Mouse (Mus musculus): ENCODE results near the gene Prelid3b.
A peak's percentile ranks its signal among the peaks of the same experiment; 100 is the strongest.

Prelid3b gene

GRCm38 (mm10) chr2:174443046-174443445 is 29.8 kb downstream of the Prelid3b start:
- no peaks in the 10 kb centered on the region for H3K27me3 ChIP-seq (ENCODE audit: control insufficient read depth, insufficient read depth, low read length, poor library complexity, severe bottlenecking)
- no peaks in the 10 kb centered on the region for H3K36me3 ChIP-seq (ENCODE audit: control insufficient read depth, insufficient read depth, low read length, poor library complexity, severe bottlenecking)
- DNase-seq (ENCODE audit: low read depth, low spot score): no peak

- peak; percentile 69 for DNase-seq (ENCODE audit: low read depth, low spot score)
- no peaks in the 10 kb centered on the region for H3K36me3 ChIP-seq (ENCODE audit: control insufficient read depth, insufficient read depth, low read length, poor library complexity, severe bottlenecking)
- H3K27me3 ChIP-seq (ENCODE audit: control insufficient read depth, insufficient read depth, low read length, poor library complexity, severe bottlenecking): no peaks in the 10 kb centered on the region
Observed at GRCm38 (mm10) chr2:174442460-174442859, 30.4 kb downstream of the Prelid3b start.

GRCm38 (mm10) chr2:174441898-174442297 is 31.0 kb downstream of the Prelid3b start:
- no peak for DNase-seq (ENCODE audit: low read depth, low spot score)
- H3K36me3 ChIP-seq (ENCODE audit: control insufficient read depth, insufficient read depth, low read length, poor library complexity, severe bottlenecking): no peaks in the 10 kb centered on the region
- H3K27me3 ChIP-seq (ENCODE audit: control insufficient read depth, insufficient read depth, low read length, poor library complexity, severe bottlenecking): no peaks in the 10 kb centered on the region

GRCm38 (mm10) chr2:174439961-174440360 is 32.9 kb downstream of the Prelid3b start:
- H3K36me3 ChIP-seq (ENCODE audit: control insufficient read depth, insufficient read depth, low read length, poor library complexity, severe bottlenecking): peaks cover 2% of the 10 kb centered on the region; the same call in 1 of the 2 replicates
- no peak for DNase-seq (ENCODE audit: low read depth, low spot score)
- H3K27me3 ChIP-seq (ENCODE audit: control insufficient read depth, insufficient read depth, low read length, poor library complexity, severe bottlenecking): no peaks in the 10 kb centered on the region

GRCm38 (mm10) chr2:174439450-174439838 is 33.4 kb downstream of the Prelid3b start:
- Histone ChIP-seq H3K27me3 (ENCODE audit: control insufficient read depth, insufficient read depth, low read length, poor library complexity, severe bottlenecking) (no peaks in the 10 kb centered on the region), H3K36me3 (ENCODE audit: control insufficient read depth, insufficient read depth, low read length, poor library complexity, severe bottlenecking) (peaks cover 2% of the 10 kb centered on the region)
- DNase-seq (ENCODE audit: low read depth, low spot score): peak; percentile 60

- peak; percentile 76 for DNase-seq (ENCODE audit: low read depth, low spot score)
- Histone ChIP-seq H3K36me3 (ENCODE audit: control insufficient read depth, insufficient read depth, low read length, poor library complexity, severe bottlenecking) (peaks cover 2% of the 10 kb centered on the region), H3K27me3 (ENCODE audit: control insufficient read depth, insufficient read depth, low read length, poor library complexity, severe bottlenecking) (no peaks in the 10 kb centered on the region)
Observed at GRCm38 (mm10) chr2:174438737-174439449, 34.0 kb downstream of the Prelid3b start, which contains the start of gene Ctsz. TSS of gene Ctsz (minus strand) at chr2:174439039.

- no peak for DNase-seq (ENCODE audit: low read depth, low spot score)
- H3K36me3 ChIP-seq (ENCODE audit: control insufficient read depth, insufficient read depth, low read length, poor library complexity, severe bottlenecking): peaks cover 7% of the 10 kb centered on the region
Observed at GRCm38 (mm10) chr2:174438181-174438580, 34.7 kb downstream of the Prelid3b start.

GRCm38 (mm10) chr2:174437697-174437982 is 35.2 kb downstream of the Prelid3b start:
- no peaks in the 10 kb centered on the region for H3K27me3 ChIP-seq (ENCODE audit: control insufficient read depth, insufficient read depth, low read length, poor library complexity, severe bottlenecking)
- H3K36me3 ChIP-seq (ENCODE audit: control insufficient read depth, insufficient read depth, low read length, poor library complexity, severe bottlenecking): peaks cover 10% of the 10 kb centered on the region
- peak; percentile 85 for DNase-seq (ENCODE audit: low read depth, low spot score)

More at GRCm38 (mm10) chr2:174438181-174438580, 34.7 kb downstream of the Prelid3b start:
- H3K27me3 ChIP-seq (ENCODE audit: control insufficient read depth, insufficient read depth, low read length, poor library complexity, severe bottlenecking): no peaks in the 10 kb centered on the region

GRCm38 (mm10) chr2:174436916-174437696 is 35.8 kb downstream of the Prelid3b start:
- no peaks in the 10 kb centered on the region for H3K27me3 ChIP-seq (ENCODE audit: control insufficient read depth, insufficient read depth, low read length, poor library complexity, severe bottlenecking)
- H3K36me3 ChIP-seq (ENCODE audit: control insufficient read depth, insufficient read depth, low read length, poor library complexity, severe bottlenecking): peaks cover 14% of the 10 kb centered on the region
- peak; percentile 66 for DNase-seq (ENCODE audit: low read depth, low spot score)

GRCm38 (mm10) chr2:174436076-174436701 is 36.7 kb downstream of the Prelid3b start:
- peaks cover 14% of the 10 kb centered on the region for H3K36me3 ChIP-seq (ENCODE audit: control insufficient read depth, insufficient read depth, low read length, poor library complexity, severe bottlenecking)
- DNase-seq (ENCODE audit: low read depth, low spot score): peak; percentile 93
- H3K27me3 ChIP-seq (ENCODE audit: control insufficient read depth, insufficient read depth, low read length, poor library complexity, severe bottlenecking): no peaks in the 10 kb centered on the region

- no peak for DNase-seq (ENCODE audit: low read depth, low spot score)
- Histone ChIP-seq H3K36me3 (ENCODE audit: control insufficient read depth, insufficient read depth, low read length, poor library complexity, severe bottlenecking) (peaks cover 18% of the 10 kb centered on the region), H3K27me3 (ENCODE audit: control insufficient read depth, insufficient read depth, low read length, poor library complexity, severe bottlenecking) (no peaks in the 10 kb centered on the region)
Observed at GRCm38 (mm10) chr2:174434943-174435342, 37.9 kb downstream of the Prelid3b start.

GRCm38 (mm10) chr2:174428996-174429591 is 43.8 kb downstream of the Prelid3b start:
- Histone ChIP-seq H3K27me3 (ENCODE audit: control insufficient read depth, insufficient read depth, low read length, poor library complexity, severe bottlenecking) (no peaks in the 10 kb centered on the region), H3K36me3 (ENCODE audit: control insufficient read depth, insufficient read depth, low read length, poor library complexity, severe bottlenecking) (peaks cover 28% of the 10 kb centered on the region)
- DNase-seq (ENCODE audit: low read depth, low spot score): no peak

GRCm38 (mm10) chr2:174428076-174428835 is 44.6 kb downstream of the Prelid3b start:
- no peak for DNase-seq (ENCODE audit: low read depth, low spot score)
- Histone ChIP-seq H3K36me3 (ENCODE audit: control insufficient read depth, insufficient read depth, low read length, poor library complexity, severe bottlenecking) (peaks cover 24% of the 10 kb centered on the region), H3K27me3 (ENCODE audit: control insufficient read depth, insufficient read depth, low read length, poor library complexity, severe bottlenecking) (no peaks in the 10 kb centered on the region)

GRCm38 (mm10) chr2:174426856-174427255 is 46.0 kb downstream of the Prelid3b start:
- H3K27me3 ChIP-seq (ENCODE audit: control insufficient read depth, insufficient read depth, low read length, poor library complexity, severe bottlenecking): no peaks in the 10 kb centered on the region
- H3K36me3 ChIP-seq (ENCODE audit: control insufficient read depth, insufficient read depth, low read length, poor library complexity, severe bottlenecking): peaks cover 16% of the 10 kb centered on the region
- DNase-seq (ENCODE audit: low read depth, low spot score): no peak

Measured in splenic B cell, adult 2 months (primary cell).